Mouse (Mus musculus) colon, adult 2 months (tissue): ENCODE results near the gene Tulp3. TPM values are rescaled to one million over a fixed set of nuclear protein-coding genes. Genes with fewer than 3 reads are reported as not detected.

ENCODE experiments used
- polyA plus RNA-seq: library from polyadenylated mRNA; depleted of rRNA; stranded (reverse); fragments of >200 nt; gene quantifications from 2 replicates; pipeline ENCODE4 v1.2.3, GENCODE M21; 2012; rRNA removed

The Tulp3 gene
- polyA plus RNA-seq: 4.8 and 4.9 TPM in 2 replicates

DNA sequence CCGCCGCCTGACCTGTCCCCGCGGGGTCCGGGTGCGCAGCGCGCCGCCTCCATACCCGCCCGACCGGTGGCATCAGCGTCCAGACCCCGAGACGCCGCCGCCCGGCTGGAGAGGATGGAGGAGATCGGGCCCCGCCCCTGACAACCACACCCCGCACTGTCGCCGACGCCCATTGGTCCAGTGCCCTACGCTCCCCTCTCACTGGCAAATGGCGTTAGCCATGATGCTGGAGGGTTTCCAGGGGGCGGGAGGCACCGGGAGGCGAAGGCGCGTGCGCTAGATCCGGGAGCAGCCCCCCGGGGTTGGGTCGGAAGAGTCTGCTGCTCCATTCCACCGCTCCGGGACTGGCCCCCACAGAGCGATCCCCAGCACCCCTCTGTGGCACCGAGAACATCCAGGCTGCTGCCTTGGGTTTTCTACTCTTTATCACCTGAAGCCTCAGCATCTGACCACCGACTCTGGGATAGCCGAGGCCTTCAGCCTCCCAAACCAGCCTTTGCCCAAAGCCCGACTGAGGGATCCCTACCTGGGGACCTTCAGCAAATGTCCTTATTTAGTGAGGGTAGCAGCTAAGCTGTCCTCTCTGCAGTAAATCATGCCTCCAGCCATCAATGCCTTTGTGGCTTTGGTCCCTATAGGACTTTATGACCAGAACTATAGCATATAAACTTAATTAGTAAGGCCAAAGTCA lies at the start of gene Tulp3:
Gene Tulp3, minus strand, starts transcription at position 126 of the 691 bp plus-strand sequence.

DNA sequence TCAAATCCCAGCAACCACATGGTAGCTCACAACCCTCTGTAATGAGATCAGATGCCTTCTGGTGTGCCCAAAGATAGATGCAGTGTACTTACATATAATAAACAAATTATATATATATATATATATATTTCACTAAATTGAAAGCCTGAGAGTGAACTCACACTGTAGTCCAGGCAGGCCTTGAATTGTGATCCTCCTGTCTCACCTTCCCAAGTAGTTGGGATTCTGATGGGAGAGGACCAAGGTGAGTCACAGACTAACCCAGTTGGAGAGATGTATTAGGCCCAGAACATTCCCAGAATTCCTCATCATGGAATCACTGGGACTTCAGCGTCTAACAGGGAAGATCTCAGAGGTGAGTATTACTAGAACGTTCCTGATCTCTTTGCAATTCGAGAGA lies 43.3 kb upstream of the Tulp3 start, which contains the start of gene Nrip2:
Gene Nrip2, plus strand, starts transcription at position 301 of the 400 bp plus-strand sequence.

DNA sequence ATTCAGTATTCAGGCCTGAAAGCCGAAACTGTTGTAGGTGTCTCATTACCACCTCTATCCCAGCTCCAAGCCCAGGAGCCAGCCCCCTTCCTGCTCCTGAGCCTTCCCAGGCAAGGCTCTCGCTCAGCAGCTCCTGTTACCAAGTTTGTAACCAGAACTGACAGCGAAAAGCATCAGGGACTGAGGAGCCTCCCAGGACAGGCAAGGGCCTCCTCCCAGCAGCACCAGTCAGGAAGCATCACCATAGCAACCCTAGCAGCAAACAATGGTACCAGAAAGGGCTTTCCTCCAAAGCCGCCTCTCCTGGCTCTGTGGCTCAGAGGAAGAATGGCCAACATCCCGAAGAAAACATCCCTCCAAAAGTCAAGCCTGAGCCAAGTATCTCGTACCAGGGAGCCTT lies 19.5 kb upstream of the Tulp3 start, which contains the start of the genes Tex52 and Gm44596:
Gene Tex52, plus strand, starts transcription at position 265 of the 400 bp plus-strand sequence.
Gene Gm44596, plus strand, starts transcription at position 312 of the 400 bp plus-strand sequence.

GRCm38 (mm10) chr6:128362381-128363006 lies 6.8 kb upstream of the Tulp3 start, which contains the start of the genes Rhno1 and Foxm1:
TSS of gene Rhno1 (minus strand) at chr6:128362911.
TSS of gene Foxm1 (plus strand) at chr6:128362967.

DNA sequence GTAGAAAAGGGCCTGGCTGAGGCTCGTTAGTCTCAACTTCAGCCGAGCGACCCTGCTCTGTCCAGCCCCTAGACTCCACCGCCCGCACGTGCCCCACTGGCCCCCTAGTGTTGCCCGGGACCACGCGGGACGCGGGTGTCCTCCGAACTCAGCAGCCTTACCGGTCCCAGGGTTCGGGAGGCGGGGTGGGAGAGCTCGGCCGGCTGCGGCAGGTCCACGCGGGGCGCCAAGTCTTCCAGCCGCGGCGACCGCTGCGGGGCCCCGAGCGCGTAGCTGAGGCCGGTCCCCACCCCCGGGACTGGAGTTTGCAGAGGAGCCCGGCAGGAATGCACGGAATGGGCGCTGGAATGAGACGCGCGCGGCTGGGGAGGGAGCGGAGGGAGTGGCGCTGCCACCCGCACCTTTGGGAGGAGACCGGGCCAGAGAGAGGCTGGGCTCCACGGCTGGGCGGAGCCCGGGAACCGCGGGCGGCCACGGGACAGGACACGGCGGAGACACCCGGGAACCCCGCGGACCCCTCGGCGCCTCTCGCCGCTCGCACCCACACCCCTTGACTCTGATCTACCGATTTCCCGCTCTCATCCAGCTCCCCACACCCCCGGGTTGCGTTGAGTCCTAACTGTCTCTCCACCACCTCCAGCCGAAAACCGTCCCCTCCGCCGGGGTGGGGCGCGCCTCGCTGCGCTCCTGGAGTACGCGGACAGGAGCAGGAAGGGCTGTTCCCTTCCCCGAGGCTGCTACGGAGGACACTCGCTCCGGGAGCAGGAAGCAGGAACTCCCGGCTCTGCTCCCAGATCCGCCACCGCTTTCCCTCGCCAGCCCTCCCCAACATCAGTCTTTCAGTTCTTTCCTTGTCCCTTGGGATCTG lies 55.3 kb downstream of the Tulp3 start, which contains the start of gene Tead4:
Gene Tead4, minus strand, starts transcription at position 690 of the 868 bp plus-strand sequence.

Other genes starting within 250 kb of the Tulp3 start
- gene Tspan9, start 212.3 kb downstream of the Tulp3 start, polyA plus RNA-seq: 42.7 and 51.9 TPM in 2 replicates
- gene Tead4, start 55.0 kb downstream of the Tulp3 start, polyA plus RNA-seq: 1.8 and 2.0 TPM in 2 replicates
- gene Rhno1, start 7.1 kb upstream of the Tulp3 start, polyA plus RNA-seq: 10.7 and 11.2 TPM in 2 replicates
- gene Foxm1, start 7.1 kb upstream of the Tulp3 start, polyA plus RNA-seq: 12.5 and 14.1 TPM in 2 replicates
- 0.09 and 0.13 TPM in 2 replicates for gene Tex52, start 19.6 kb upstream of the Tulp3 start, polyA plus RNA-seq
- not detected in 2 replicates for gene Gm44596, start 19.7 kb upstream of the Tulp3 start, polyA plus RNA-seq
- gene Nrip2, start 43.4 kb upstream of the Tulp3 start, polyA plus RNA-seq: 0.71 and 1.4 TPM in 2 replicates
- gene Itfg2, start 69.1 kb upstream of the Tulp3 start, polyA plus RNA-seq: 18.3 and 26.1 TPM in 2 replicates
- 152 and 153 TPM in 2 replicates for gene Fkbp4, start 82.8 kb upstream of the Tulp3 start, polyA plus RNA-seq
- gene Pzp, start 170.9 kb upstream of the Tulp3 start, polyA plus RNA-seq: 0.05 and 0.17 TPM in 2 replicates
- 0.13 and 0.21 TPM in 2 replicates for gene A2ml1, start 225.8 kb upstream of the Tulp3 start, polyA plus RNA-seq